Mouse (Mus musculus): ENCODE measurements around the gene Tlcd1.

- TF ChIP-seq CTCF (IDR thresholded peaks at IDR 0.05; ENCODE audit: low read depth), result no peak
- TF ChIP-seq EP300 (IDR thresholded peaks at IDR 0.05; ENCODE audit: low read depth), result no peak
These were observed 20.3 kb upstream of the Tlcd1 start for GRCm38 (mm10) chr11:78156156-78156699.

Measured in liver, embryonic 14.5 days (tissue).